Mouse (Mus musculus) heart, embryonic 11.5 days (tissue): ENCODE results near the gene Cdc27. TPM values are rescaled to one million over a fixed set of nuclear protein-coding genes. Genes with fewer than 3 reads are reported as not detected.

Experiments used
- ATAC-seq: fragments of 200-750 bp; cut with Nextera tagmentation; replicated peaks from 2 replicates; pipeline ENCODE4 v1.8.0; 2017; ENCODE audit warnings: moderate library complexity; ENCODE audit not compliant: insufficient number of reproducible peaks, low FRiP score, low TSS enrichment
- H3K27ac ChIP-seq: fragments of 300-500 bp; sonication (generic); 2 replicates; pipeline ENCODE4 v1.5.1; 2014; ENCODE audit warnings: mild to moderate bottlenecking, low read depth, low read length
- H3K27me3 ChIP-seq: fragments of 300-500 bp; sonication (generic); 2 replicates; pipeline ENCODE4 v1.6.1; 2014; ENCODE audit warnings: mild to moderate bottlenecking, low read length, mixed read lengths; ENCODE audit not compliant: control insufficient read depth, insufficient read depth
- H3K36me3 ChIP-seq: fragments of 300-500 bp; sonication (generic); 2 replicates; pipeline ENCODE4 v1.6.1; 2014; ENCODE audit warnings: mild to moderate bottlenecking, low read length, moderate library complexity, mixed read lengths; ENCODE audit not compliant: control insufficient read depth, insufficient read depth
- H3K4me1 ChIP-seq: fragments of 300-500 bp; sonication (generic); 2 replicates; pipeline ENCODE4 v1.6.1; 2014; ENCODE audit warnings: low read length; ENCODE audit not compliant: control insufficient read depth, insufficient read depth
- H3K4me2 ChIP-seq: fragments of 300-500 bp; sonication (generic); 2 replicates; pipeline ENCODE4 v1.6.1; 2014; ENCODE audit warnings: mild to moderate bottlenecking, moderate library complexity
- H3K4me3 ChIP-seq: fragments of 300-500 bp; sonication (generic); 2 replicates; pipeline ENCODE4 v1.5.1; 2014; ENCODE audit warnings: low read depth, low read length
- H3K9ac ChIP-seq: fragments of 300-500 bp; sonication (generic); 2 replicates; pipeline ENCODE4 v1.6.1; 2014; ENCODE audit warnings: mild to moderate bottlenecking, low read depth, low read length, moderate library complexity
- H3K9me3 ChIP-seq: fragments of 300-500 bp; sonication (generic); replicated peaks from 2 replicates; pipeline ENCODE4 v1.6.1; 2016; ENCODE audit warnings: low read length; ENCODE audit not compliant: control insufficient read depth
- WGBS: fragments of 180-500 bp; shearing (Covaris S2); extraction: QIAGEN DNeasy Blood & Tissue Kit; methylation state at CpG from one replicate; pipeline ENCODE4 v1.1.7; 2014; ENCODE audit not compliant: insufficient replicate concordance; 5-methylcytosine and 5-hydroxymethylcytosine counted together
- polyA plus RNA-seq: library from polyadenylated mRNA; unstranded; fragments of >200 nt; fragmentation: Nextera tagmentation; extraction: Ambion mirVana; gene quantifications from 2 replicates; pipeline ENCODE4 v1.2.1, GENCODE M21; 2014

The Cdc27 gene
- polyA plus RNA-seq, 1 experiment from 2014 or later = 34.4 TPM

DNA sequence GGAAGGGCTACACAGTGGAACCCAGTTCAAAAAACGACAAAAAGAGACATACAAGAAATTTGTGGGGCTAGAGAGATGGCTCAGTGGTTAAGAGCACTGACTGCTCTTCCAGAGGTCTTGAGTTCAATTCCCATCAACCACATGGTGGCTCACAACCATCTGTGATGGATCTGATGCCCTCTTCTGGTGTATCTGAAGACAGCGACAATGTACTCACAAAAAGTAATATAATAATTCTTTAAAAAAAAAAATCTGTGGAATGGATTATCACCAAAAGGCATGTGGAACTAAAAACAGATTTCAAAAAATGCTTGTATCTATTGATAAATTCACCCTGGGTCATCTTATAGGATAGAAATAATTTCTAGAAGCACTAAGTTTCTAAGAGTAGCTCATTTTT, 91.9 kb downstream of the Cdc27 start:
- Histone ChIP-seq H3K27ac (no peak overlapping the region), H3K9ac (no peak overlapping the region), H3K4me2 (no peak overlapping the region), H3K9me3 (no peaks in the 10 kb centered on the region), H3K4me1 (no peaks in the 10 kb centered on the region), H3K4me3 (no peak overlapping the region), H3K27me3 (no peaks in the 10 kb centered on the region), H3K36me3 (no peaks in the 10 kb centered on the region; the same call in 1 of the 2 replicates)
- no peak for ATAC-seq
- 76% methylated on average over 2 of the region's 2 CpGs for WGBS

Other genes starting within 250 kb of the Cdc27 start
- gene Kansl1, start 81.8 kb downstream of the Cdc27 start, polyA plus RNA-seq = 16.6 TPM in 2 replicates
- 3,018 and 3,194 TPM in 2 replicates for gene Myl4, start within 50 bp of the Cdc27 start, polyA plus RNA-seq
- gene Itgb3, start 57.4 kb upstream of the Cdc27 start, polyA plus RNA-seq = 3.9 and 4.6 TPM in 2 replicates
- gene Gm11639, start 135.1 kb upstream of the Cdc27 start, polyA plus RNA-seq = 0.03 TPM in 1 of 2 replicates, not detected in the other